Mouse (Mus musculus): Measurements from ENCODE around the gene Plekhm1.

DNA sequence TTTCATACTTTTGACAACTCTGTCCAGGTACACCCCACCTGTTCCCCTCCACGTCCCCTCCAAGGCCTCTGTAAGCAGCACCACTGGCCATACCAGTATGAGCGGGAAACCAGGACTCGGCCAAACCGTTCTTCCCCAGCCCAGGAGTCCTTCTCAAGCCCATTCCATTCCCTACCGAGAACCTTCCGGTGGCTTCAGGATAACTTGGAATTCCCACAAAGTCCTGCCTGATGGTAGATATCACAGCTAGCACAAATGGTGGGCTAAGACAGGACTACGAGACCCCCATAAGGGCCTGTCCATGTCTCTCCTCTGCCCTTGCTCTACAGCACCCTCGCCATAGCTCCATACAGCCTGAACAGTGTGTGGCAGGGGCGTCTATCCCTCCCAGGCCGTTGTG lies 54.8 kb downstream of the Plekhm1 start:
- TF ChIP-seq CTCF (IDR thresholded peaks at IDR 0.05; ENCODE audit: low read depth) (no peak), EP300 (IDR thresholded peaks at IDR 0.05; ENCODE audit: low read depth) (no peak)

Data from liver, postnatal 0 days (tissue).